Mouse (Mus musculus): ENCODE results near the gene Gfpt1.

GRCm38 (mm10) chr6:87063586-87063985, 20.9 kb downstream of the Gfpt1 start:
- TF ChIP-seq CTCF (IDR thresholded peaks at IDR 0.05; ENCODE audit: low read depth) (no peak), EP300 (IDR thresholded peaks at IDR 0.05; ENCODE audit: low read depth) (no peak)

Data from heart, postnatal 0 days (tissue).